Mouse (Mus musculus) liver (tissue): ENCODE results near the gene Defb45.
A peak's percentile ranks its signal among the peaks of the same experiment; 100 is the strongest.

Source experiments
- DNase-seq: peaks from one replicate; pipeline ENCODE4 v3.0.0-alpha.2; 2020; ENCODE audit warnings: mixed read lengths

Gene Defb45

GRCm38 (mm10) chr2:152599299-152599698 is at the start of gene Defb45:
Gene Defb45 (minus strand): TSS chr2:152599399.
- no peak for DNase-seq

- DNase-seq, result no peak
These were observed 40.4 kb upstream of the Defb45 start for GRCm38 (mm10) chr2:152639406-152640113.

- no peak for DNase-seq
These were observed 39.7 kb upstream of the Defb45 start for GRCm38 (mm10) chr2:152638865-152639264.

GRCm38 (mm10) chr2:152637381-152637780 is 38.2 kb upstream of the Defb45 start:
- no peak for DNase-seq

- no peak for DNase-seq
These were observed 37.8 kb upstream of the Defb45 start for GRCm38 (mm10) chr2:152637006-152637322.

- peak; percentile 57 for DNase-seq
These were observed 37.2 kb upstream of the Defb45 start for GRCm38 (mm10) chr2:152636246-152637005.

GRCm38 (mm10) chr2:152634311-152634710 is 35.1 kb upstream of the Defb45 start:
- DNase-seq, result no peak

GRCm38 (mm10) chr2:152633334-152633733 is 34.1 kb upstream of the Defb45 start:
- DNase-seq, result peak; percentile 22

- DNase-seq, result no peak
These were observed 30.7 kb upstream of the Defb45 start for GRCm38 (mm10) chr2:152629904-152630303.

- no peak for DNase-seq
These were observed 30.0 kb upstream of the Defb45 start for GRCm38 (mm10) chr2:152629239-152629638.

GRCm38 (mm10) chr2:152628066-152628465 is 28.9 kb upstream of the Defb45 start:
- DNase-seq, result no peak

- peak; percentile 9 for DNase-seq
These were observed 27.8 kb upstream of the Defb45 start, which contains the start of gene Rem1 for GRCm38 (mm10) chr2:152626774-152627591. Gene Rem1 (plus strand): TSS chr2:152626951.

- no peak for DNase-seq
These were observed 26.1 kb upstream of the Defb45 start for GRCm38 (mm10) chr2:152625256-152625655.

GRCm38 (mm10) chr2:152624566-152624965 is 25.4 kb upstream of the Defb45 start:
- no peak for DNase-seq

- no peak for DNase-seq
These were observed 23.8 kb upstream of the Defb45 start, which contains the start of gene Defb25 for GRCm38 (mm10) chr2:152622953-152623352. Gene Defb25 (minus strand): TSS chr2:152623053.

GRCm38 (mm10) chr2:152622151-152622550 is 23.0 kb upstream of the Defb45 start:
- no peak for DNase-seq

GRCm38 (mm10) chr2:152620367-152621134 is 21.4 kb upstream of the Defb45 start:
- no peak for DNase-seq

- DNase-seq, result peak; percentile 25
These were observed 18.2 kb upstream of the Defb45 start for GRCm38 (mm10) chr2:152617374-152617773.

GRCm38 (mm10) chr2:152616470-152616869 is 17.3 kb upstream of the Defb45 start:
- DNase-seq, result no peak

- DNase-seq, result peak; percentile 21
These were observed 16.4 kb upstream of the Defb45 start for GRCm38 (mm10) chr2:152615563-152615962.

- DNase-seq, result peak; percentile 22
These were observed 13.0 kb upstream of the Defb45 start for GRCm38 (mm10) chr2:152612193-152612592.

- no peak for DNase-seq
These were observed 9.5 kb upstream of the Defb45 start for GRCm38 (mm10) chr2:152608719-152609118.
